Mouse (Mus musculus) bone marrow macrophage, adult 2 months (primary cell): Measurements from ENCODE around the gene Epha5. TPM values are rescaled to one million over a fixed set of nuclear protein-coding genes. Genes with fewer than 3 reads are reported as not detected.

Source experiments
- H3K27ac ChIP-seq: 2 replicates; pipeline ENCODE4 v1.5.1; 2012; ENCODE audit warnings: low read depth, low read length; ENCODE audit not compliant: insufficient read depth
- H3K4me1 ChIP-seq: 2 replicates; pipeline ENCODE4 v1.6.1; 2012; ENCODE audit warnings: low read length; ENCODE audit not compliant: control insufficient read depth, insufficient read depth
- H3K4me3 ChIP-seq: 2 replicates; pipeline ENCODE4 v1.5.1; 2012; ENCODE audit warnings: mild to moderate bottlenecking, low read length, moderate library complexity; ENCODE audit not compliant: insufficient read depth
- CTCF ChIP-seq: IDR thresholded peaks from 2 replicates; pipeline ENCODE4 v1.5.1; 2012; ENCODE audit warnings: low read depth, mild to moderate bottlenecking, low read length, moderate library complexity
- POLR2A ChIP-seq: IDR thresholded peaks from 2 replicates; pipeline ENCODE4 v1.6.1; 2012; ENCODE audit warnings: mild to moderate bottlenecking, low read depth, low read length, borderline replicate concordance
- polyA plus RNA-seq: library from polyadenylated mRNA; stranded (reverse); fragments of >200 nt; gene quantifications from 2 replicates; pipeline ENCODE4 v1.2.4, GENCODE M21; 2012; ENCODE audit not compliant: missing spikeins, insufficient read depth, insufficient read length

Epha5 gene
- polyA plus RNA-seq, 1 experiment: not detected

GRCm38 (mm10) chr5:84365334-84365733 lies 51.8 kb downstream of the Epha5 start:
- no peak overlapping the region for H3K27ac ChIP-seq
- H3K4me1 ChIP-seq: no peaks in the 10 kb centered on the region
- H3K4me3 ChIP-seq: no peak overlapping the region
- TF ChIP-seq CTCF: no peak
- TF ChIP-seq POLR2A: no peak

DNA sequence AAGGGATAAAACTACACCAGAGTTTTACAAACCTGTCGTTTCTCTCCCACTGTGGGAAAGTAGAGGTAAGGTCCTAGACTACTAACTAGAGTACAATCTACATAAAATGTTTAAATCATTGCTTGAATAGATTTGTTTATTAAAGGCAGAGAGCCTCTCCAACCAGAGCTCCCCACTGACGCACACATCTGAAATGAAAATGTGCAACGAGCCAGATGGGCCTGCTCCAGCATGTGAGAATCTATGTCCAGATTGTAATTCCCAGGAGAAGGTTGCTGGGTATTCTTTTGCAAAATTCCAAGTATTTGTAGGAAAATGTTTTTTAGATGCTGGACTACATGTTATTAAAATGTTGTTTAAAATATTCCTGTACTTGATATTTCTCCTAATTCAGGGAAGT lies 57.8 kb downstream of the Epha5 start:
- no peak overlapping the region for H3K4me3 ChIP-seq
- H3K27ac ChIP-seq: no peak overlapping the region
- no peak for TF ChIP-seq CTCF
- TF ChIP-seq POLR2A: no peak
- H3K4me1 ChIP-seq: no peaks in the 10 kb centered on the region

DNA sequence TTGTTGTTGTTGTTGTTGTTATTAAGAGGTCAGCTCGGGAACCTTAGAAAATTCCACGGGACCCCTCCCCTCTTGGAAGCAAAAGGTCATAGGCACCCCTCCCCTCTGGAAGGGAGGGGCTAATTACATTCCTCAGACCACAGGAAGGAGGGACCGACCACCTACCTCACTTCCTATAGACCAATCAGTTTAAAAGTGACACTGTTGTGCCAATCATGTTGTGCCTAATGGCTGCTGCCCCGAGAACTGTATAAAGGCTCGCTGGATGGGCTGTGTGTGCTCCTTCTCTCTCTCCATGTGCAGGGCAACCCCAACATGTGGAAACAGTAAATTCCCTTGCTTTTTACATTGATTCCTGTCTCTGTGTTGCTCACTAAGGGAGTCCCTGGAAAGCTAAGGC lies 64.1 kb downstream of the Epha5 start:
- Histone ChIP-seq H3K4me3 (no peak overlapping the region), H3K27ac (no peak overlapping the region), H3K4me1 (no peaks in the 10 kb centered on the region)
- TF ChIP-seq POLR2A: no peak

- Histone ChIP-seq H3K4me1 (no peaks in the 10 kb centered on the region), H3K27ac (no peak overlapping the region), H3K4me3 (no peak overlapping the region)
- TF ChIP-seq POLR2A: no peak
- TF ChIP-seq CTCF: no peak
These were observed 70.3 kb downstream of the Epha5 start for GRCm38 (mm10) chr5:84346728-84347499.

- no peak overlapping the region for H3K27ac ChIP-seq
- no peak overlapping the region for H3K4me3 ChIP-seq
- TF ChIP-seq POLR2A: no peak
- no peak for TF ChIP-seq CTCF
- no peaks in the 10 kb centered on the region for H3K4me1 ChIP-seq
These were observed 81.2 kb downstream of the Epha5 start for GRCm38 (mm10) chr5:84335834-84336465.

GRCm38 (mm10) chr5:84334481-84334880 lies 82.7 kb downstream of the Epha5 start:
- H3K4me3 ChIP-seq: no peak overlapping the region
- H3K27ac ChIP-seq: no peak overlapping the region
- no peak for TF ChIP-seq POLR2A
- no peak for TF ChIP-seq CTCF
- no peaks in the 10 kb centered on the region for H3K4me1 ChIP-seq

DNA sequence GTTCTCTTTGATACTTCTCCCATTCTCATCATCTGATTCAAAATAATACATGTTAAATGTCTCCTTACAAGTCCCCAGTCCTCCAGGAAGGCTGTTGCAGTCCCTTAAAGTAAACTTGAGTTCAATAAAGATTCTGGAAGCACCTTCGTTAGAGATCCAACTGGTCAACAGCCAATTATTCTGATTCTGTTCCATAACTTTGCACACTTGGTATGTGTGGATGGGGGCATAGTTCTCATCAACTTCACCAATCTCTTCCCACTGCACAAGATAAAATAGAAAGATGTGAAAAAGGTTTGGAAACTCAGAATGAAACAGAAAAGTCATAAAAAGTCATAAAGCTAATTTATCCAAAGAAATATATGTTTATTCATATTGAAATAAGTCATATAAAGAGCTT lies 85.6 kb downstream of the Epha5 start:
- Histone ChIP-seq H3K27ac (no peak overlapping the region), H3K4me3 (no peak overlapping the region), H3K4me1 (no peaks in the 10 kb centered on the region)
- TF ChIP-seq CTCF (no peak), POLR2A (no peak)

DNA sequence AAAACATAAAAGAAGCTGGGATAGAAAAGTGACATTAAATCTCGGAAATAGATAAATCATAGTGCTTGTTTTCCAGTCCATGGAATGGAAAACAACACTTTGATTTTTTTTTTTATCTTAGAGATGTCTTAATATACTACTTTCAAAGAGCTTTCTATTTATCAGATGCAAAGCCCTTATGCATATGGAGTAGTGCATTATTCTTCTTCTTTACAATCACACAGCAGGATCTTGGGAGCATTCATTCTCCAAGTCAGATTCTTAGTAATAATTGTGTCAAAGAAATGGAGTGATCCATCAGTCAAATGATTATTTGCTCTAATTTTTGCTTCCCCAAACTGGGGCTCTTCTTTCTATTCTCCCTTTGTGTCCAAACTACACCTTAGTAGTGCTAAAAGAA lies 96.6 kb downstream of the Epha5 start:
- Histone ChIP-seq H3K4me3 (no peak overlapping the region), H3K27ac (no peak overlapping the region), H3K4me1 (no peaks in the 10 kb centered on the region)
- TF ChIP-seq POLR2A (no peak), CTCF (no peak)

DNA sequence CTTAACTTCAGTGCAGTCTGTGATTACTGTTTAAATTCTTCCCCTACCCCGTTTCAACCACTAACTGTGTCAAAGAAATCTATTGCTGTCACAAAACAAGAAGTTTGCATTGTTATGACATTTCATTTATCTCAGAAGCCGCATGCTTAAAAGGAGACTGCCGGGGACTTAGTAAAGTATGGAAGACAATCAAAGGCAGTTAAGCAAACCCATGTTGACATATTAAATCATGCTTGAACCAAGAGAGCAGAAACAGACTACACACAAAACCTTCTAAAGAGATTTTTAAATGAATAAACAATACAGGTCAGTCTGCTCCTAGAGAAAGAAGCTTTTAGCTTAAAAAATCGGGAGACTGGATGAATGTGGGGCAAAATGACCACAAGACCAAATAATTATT lies 97.0 kb downstream of the Epha5 start:
- H3K4me3 ChIP-seq: no peak overlapping the region
- TF ChIP-seq POLR2A (no peak), CTCF (no peak)

GRCm38 (mm10) chr5:84318814-84319340 lies 98.3 kb downstream of the Epha5 start:
- no peaks in the 10 kb centered on the region for H3K4me1 ChIP-seq
- TF ChIP-seq CTCF (no peak), POLR2A (no peak)

More for the DNA sequence above, 97.0 kb downstream of the Epha5 start:
- H3K4me1 ChIP-seq: no peaks in the 10 kb centered on the region
- no peak overlapping the region for H3K27ac ChIP-seq

GRCm38 (mm10) chr5:84317839-84318238 lies 99.3 kb downstream of the Epha5 start:
- TF ChIP-seq CTCF (no peak), POLR2A (no peak)
- Histone ChIP-seq H3K27ac (no peak overlapping the region), H3K4me3 (no peak overlapping the region), H3K4me1 (no peaks in the 10 kb centered on the region)

More at GRCm38 (mm10) chr5:84318814-84319340, 98.3 kb downstream of the Epha5 start:
- no peak overlapping the region for H3K4me3 ChIP-seq
- no peak overlapping the region for H3K27ac ChIP-seq
